Mouse (Mus musculus): Measurements from ENCODE around the gene Cdk5r1. TPM values are rescaled to one million over a fixed set of nuclear protein-coding genes. Genes with fewer than 3 reads are reported as not detected.

Gene Cdk5r1
- polyA plus RNA-seq, 1 experiment, result 1.6 TPM

Other genes with a start within 250 kb of the Cdk5r1 start
- 8.3 and 8.5 TPM in 2 replicates for gene Rhbdl3, start 176.1 kb upstream of the Cdk5r1 start, polyA plus RNA-seq (2012; rRNA removed)
- gene 5730455P16Rik, start 99.0 kb upstream of the Cdk5r1 start, polyA plus RNA-seq (2012; rRNA removed), result 5.1 and 6.9 TPM in 2 replicates
- gene Zfp207, start 93.7 kb upstream of the Cdk5r1 start, polyA plus RNA-seq (2012; rRNA removed), result 115 and 131 TPM in 2 replicates
- 46.5 and 57.1 TPM in 2 replicates for gene Psmd11, start 48.4 kb upstream of the Cdk5r1 start, polyA plus RNA-seq (2012; rRNA removed)

All from gonadal fat pad, adult 2 months (tissue).